Mouse (Mus musculus) MEL (cell line): ENCODE results near the gene Ppig.

Source experiments
- JUND ChIP-seq: IDR thresholded peaks from 2 replicates; pipeline ENCODE4 v1.6.1; 2011; ENCODE audit warnings: low read depth, mild to moderate bottlenecking, improper control_type of control experiment, low read length
- USF2 ChIP-seq, 2 experiments: IDR thresholded peaks; 2 replicates each; pipeline ENCODE4 v1.6.1; 2011 to 2012; ENCODE audit warnings: improper control_type of control experiment in 2 of 2, low read length in 2 of 2, borderline replicate concordance in 1 of 2, inconsistent platforms in 1 of 2, low read depth in 1 of 2, mild to moderate bottlenecking in 1 of 2; ENCODE audit not compliant: insufficient read depth in 1 of 2

- TF ChIP-seq USF2 (IDR thresholded peaks at IDR 0.05; ENCODE audit: borderline replicate concordance in 1 of 2, insufficient read depth in 1 of 2, low read depth in 1 of 2, low read length in 2 of 2) (no peak), JUND (no peak)
These were observed 3.2 kb upstream of the Ppig start for GRCm38 (mm10) chr2:69719121-69719520.
